Mouse (Mus musculus) left cerebral cortex, postnatal 4 days (tissue): ENCODE measurements around the gene Miip. TPM values are rescaled to one million over a fixed set of nuclear protein-coding genes. Genes with fewer than 3 reads are reported as not detected.
"Not testable (repeated sequence)": the region's sequence is repeated elsewhere in the genome, so short reads cannot be mapped to it uniquely, and the experiment has no call there.

Experiments used
- DNase-seq: peaks from one replicate; pipeline ENCODE4 v3.0.0-alpha.2; 2022
- intact Hi-C: fragments of 180-260 bp; cut with DNase I; formaldehyde crosslinking; loops from one replicate; pipeline ENCODE4 v1.15.1; 2025
- total RNA-seq, 2 experiments: library from RNA; stranded (reverse); gene quantifications; 2 replicates each; pipeline ENCODE4 v1.2.3; 2021

The Miip gene
- total RNA-seq, 2 experiments from 2014 or later, result 25.1 to 26.3 TPM

GRCm38 (mm10) chr4:147878537-147878936 is 9.9 kb upstream of the Miip start:
- intact Hi-C loops, result no loop called here
- no peak for DNase-seq

DNA sequence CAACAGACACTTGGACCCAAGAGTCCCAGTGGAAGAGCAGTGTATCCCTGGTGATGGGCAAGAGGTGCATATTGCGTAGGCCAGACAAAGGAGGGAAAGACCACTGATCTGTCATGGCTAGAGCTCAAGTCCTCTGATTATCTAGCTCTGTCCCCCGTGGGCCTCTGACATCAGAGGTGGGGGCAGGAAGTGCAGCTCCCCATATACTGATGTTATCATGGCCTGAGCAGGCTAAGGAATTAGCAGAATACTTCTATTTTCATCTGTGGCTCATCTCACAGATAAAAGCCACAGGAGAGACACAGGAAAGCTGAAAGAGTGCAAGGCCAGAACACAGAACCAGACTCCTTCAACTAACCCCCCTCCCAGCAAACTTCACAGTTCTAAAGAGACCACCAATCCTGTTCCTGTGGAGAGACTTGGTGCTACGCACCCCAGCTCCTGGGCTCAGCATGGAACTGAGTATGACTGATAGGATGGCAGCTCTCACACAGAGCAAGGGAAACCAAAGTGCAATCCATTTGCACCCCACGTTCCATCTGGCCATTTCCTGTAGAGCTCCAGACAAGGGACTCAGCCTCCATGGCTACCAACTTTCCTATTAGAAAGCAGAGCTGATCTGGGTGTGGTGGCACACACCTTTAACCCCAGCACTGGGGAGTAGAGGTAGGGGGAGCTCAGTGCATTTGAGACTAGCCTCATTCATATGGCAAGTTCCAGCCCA is 7.4 kb upstream of the Miip start:
- intact Hi-C loops, result no loop called here
- DNase-seq, result no peak

DNA sequence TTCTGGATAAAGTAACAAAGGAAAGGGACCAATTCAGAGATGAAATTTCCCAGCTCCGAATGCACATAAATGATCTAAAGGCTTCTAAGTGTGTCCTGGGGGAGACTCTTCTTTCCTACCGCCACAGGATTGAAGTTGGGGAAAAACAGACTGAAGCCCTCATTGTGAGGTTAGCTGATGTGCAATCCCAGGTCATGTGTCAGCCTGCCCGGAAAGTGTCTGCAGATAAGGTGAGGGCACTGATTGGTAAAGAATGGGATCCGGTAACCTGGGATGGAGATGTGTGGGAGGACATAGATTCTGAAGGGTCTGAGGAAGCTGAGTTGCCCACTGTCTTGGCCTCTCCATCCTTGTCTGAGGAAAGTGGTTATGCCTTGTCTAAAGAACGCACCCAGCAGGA is 622 bp upstream of the Miip start:
- intact Hi-C loops, result no loop called here
- no peak for DNase-seq

DNA sequence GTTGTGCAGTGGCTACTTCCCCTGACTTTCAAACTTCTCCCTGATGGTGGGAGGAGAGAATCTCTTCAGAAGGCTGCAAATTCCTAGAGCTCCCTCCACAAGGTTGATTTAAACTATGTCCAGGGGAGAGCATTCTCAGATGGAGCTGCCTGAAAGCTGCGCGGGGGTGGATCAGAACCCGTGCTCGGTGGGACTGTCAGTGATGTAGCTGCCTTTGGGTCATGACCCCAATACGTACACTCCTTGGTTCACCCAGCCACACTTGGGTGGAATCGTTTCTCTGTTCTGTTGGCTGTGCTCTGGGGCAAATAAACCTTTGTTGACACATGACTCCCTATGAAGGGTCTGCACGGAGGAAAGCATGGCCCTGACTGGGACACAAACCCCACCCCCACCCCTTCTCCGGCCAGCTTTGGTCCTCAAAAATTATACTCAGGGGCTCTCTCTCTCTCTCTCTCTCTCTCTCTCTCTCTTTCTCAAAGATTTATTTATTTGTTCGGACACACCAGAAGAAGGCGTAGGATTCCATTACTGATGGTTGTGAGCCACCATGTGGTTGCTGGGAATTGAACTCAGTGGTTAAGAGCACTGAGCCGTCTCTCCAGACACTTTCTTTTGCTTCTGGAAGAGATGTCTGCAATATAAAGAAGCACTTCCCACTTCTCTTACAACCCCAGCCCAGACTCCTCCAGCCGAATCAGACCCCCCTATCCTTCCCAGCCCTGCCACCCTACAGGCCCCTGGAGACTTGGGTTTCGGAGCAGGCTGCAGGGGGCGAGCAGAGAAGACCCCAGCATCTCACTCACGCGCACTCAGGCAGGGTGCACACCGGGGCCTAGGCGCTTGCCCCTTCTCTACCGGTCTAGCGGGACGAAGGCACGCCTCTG is 810 bp downstream of the Miip start:
- intact Hi-C loops, result no loop called here
- DNase-seq, result no peak

DNA sequence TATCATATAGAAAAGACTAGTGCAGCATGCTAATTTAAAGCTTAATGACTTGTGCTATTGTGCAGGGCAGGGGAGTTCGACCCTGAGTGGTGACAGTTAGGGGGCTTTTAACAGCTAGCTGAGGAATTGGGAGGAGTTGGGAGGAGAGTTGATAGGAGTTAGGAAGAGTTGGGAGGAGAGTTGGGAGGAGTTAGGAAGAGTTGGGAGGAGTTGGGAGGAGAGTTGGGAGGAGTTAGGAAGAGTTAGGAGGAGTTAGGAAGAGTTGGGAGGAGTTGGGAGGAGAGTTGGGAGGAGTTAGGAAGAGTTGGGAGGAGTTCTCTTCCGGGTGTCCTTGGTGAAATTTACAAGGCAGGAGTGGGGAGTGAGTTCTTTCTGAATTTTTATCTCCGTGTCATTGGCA is 1.8 kb downstream of the Miip start:
- intact Hi-C loops, DNase-seq: not testable (repeated sequence)

DNA sequence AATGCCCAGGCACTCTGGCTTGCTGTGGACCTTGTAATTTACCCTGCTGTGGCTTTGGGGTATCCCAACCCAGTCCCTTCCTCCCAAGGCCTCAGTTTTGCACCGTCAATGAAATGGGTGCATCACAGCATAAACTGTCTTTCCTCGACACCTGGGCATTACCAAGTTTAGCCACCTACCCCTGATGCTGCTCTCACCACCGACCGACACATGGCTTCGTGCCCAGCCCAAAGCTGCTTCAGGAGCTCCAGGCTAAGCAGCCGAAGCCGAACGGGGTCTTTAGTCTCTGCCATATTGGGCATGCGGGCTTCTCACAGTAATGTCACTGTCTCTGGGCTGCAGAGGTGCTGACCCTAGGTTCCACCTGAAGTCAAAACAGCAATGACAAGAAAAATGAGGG is 2.6 kb downstream of the Miip start:
- DNase-seq, result no peak
- intact Hi-C loops, result no loop called here

- DNase-seq, result no peak
- intact Hi-C loops, result no loop called here
Observed at GRCm38 (mm10) chr4:147865651-147866050, 3.0 kb downstream of the Miip start.

DNA sequence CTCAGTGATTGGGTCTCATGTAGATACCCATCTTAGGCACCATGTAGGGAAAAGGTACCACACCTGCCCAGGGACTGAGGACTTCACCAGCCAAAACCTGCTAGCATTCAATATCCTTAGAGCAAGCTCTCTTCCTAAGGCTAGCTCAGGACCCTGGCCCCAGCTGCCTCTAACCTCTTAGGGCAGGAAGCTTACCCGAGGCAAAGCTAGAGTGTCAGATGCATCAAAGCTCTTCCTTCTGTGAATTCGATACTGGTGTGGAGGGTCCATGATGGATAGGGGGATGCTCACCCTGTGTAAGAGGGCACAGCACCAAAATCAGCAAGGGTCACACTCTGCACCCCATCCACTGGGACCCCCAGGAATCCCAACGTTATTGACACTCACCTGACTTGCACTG is 6.6 kb downstream of the Miip start:
- no peak for DNase-seq
- intact Hi-C loops, result no loop called here

DNA sequence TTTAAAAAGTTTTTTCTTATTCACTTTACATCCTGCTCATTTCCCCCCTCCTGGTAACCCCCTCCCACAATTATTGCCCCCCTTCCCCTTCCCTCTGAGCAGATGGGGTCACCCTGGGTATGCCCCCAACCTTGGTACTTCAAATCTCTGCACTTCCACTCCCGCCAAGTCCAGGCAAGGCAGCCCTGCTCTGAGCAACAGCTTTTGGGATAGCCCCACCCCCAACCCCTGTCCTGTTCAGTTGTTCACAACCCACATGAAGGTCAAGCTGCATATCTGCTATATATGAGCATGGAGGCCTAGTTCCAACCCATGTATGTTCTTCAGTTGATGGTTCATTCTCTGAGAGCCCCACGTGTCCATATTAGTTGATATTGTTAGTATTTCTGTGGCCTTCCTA is 17.8 kb downstream of the Miip start:
- no peak for DNase-seq

GRCm38 (mm10) chr4:147848584-147848991 is 20.0 kb downstream of the Miip start:
- DNase-seq, result no peak
- intact Hi-C loops, result no loop called here

More for the DNA sequence above, 17.8 kb downstream of the Miip start:
- intact Hi-C loops, result no loop called here

DNA sequence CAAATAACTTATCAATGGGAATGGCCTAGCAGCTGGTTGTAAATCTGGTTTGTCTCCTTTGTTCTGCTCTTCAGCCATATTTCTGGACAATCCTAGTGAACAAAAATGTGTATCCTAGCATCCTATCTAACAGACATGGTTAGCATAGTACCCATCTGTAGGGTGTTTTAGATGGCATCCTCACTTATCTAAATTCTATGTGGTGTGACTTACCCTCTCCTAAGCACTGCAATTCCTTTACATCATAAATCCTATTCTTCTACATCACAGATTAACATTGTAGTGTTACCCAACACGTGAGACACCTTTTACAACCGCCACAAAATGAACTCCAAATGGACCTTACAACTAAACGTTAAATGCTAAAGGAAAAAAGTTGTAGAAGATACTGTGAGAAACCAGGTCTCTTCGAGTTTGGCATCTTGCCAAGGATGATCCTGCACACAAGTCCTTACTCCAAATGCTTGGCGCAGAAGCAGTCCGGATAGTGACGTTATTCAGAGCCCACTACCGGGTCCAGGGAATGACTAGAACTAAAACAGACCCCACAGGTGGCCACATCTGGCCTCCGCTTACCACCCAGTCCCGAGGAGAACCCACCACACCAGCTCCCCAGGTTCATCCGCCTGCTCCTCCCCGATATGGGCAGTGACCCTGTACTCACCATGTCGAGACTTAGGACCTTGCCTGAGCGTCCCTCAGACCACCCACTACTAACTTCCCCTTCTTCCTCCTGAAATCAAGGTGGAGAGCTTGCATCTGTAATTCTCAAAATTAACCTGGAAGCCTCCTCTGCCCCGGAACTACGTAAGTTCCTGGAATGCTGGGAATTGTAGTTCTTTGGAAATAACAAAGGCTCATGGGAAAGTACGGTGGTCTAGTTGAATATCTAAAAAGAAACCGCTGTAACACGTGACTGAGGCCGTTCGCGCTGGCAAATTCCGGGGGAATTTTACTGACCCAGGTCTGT is 20.7 kb downstream of the Miip start, which contains the start of gene Zfp933:
Gene Zfp933 (minus strand): TSS at position 753 of the 970 bp plus-strand sequence.
- intact Hi-C loops, result no loop called here
- DNase-seq, result peak; percentile 38

DNA sequence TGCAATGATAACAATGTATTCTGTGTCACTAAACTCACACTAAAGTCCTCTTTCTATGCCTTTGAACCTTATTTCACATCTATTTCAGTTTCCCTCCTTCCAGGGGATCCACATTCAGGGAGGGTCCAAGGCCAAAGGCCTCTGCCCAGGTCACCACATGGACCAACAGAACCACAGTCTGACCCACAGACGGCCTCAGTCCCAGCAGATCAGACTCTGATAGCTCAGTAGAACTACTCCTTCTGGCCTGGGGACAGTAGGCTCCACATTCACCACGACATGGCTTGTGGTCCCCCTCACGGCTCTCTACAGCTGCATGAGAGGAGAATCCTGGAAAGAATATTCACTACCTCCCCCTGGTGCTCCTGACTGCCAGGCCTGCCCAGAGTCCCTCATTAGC is 25.7 kb downstream of the Miip start:
- intact Hi-C loops, result no loop called here
- DNase-seq, result no peak

- DNase-seq, intact Hi-C loops: not testable (repeated sequence)
Observed at GRCm38 (mm10) chr4:147839282-147839681, 29.3 kb downstream of the Miip start.

- intact Hi-C loops, result no loop called here
- DNase-seq, result no peak
Observed at GRCm38 (mm10) chr4:147824389-147824788, 44.2 kb downstream of the Miip start.

GRCm38 (mm10) chr4:147821414-147821813 is 47.2 kb downstream of the Miip start:
- DNase-seq, intact Hi-C loops: not testable (repeated sequence)

GRCm38 (mm10) chr4:147819659-147820058 is 49.0 kb downstream of the Miip start:
- DNase-seq, intact Hi-C loops: not testable (repeated sequence)

GRCm38 (mm10) chr4:147814592-147815167 is 53.9 kb downstream of the Miip start:
- no peak for DNase-seq
- intact Hi-C loops, result no loop called here

DNA sequence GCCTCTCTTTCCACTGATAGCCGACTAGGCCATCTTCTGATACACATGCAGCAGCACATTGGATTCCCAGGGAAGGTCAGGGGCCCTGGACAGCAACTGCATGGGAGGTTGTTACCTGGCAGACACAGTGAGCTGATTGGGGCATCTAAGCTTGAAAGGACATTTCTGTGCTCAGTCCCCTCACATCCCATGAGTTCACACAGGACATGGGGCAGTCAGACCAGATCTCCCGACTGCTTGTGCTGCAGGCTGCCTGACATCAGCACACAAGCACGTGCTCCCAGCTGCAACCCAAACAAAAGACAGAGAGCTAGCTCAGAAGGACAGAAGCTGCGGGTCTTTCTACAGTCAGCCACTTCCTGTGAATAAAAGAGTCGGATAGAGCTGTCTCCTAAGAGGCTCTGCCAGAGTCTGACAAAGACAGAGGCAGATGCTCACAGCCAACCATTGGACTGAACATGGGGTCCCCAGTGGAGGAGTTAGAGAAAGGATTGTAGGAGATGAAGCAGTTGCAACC is 55.3 kb downstream of the Miip start:
- no peak for DNase-seq
- intact Hi-C loops, result no loop called here
